Mouse (Mus musculus) liver, adult 2 months (tissue): ENCODE measurements around the gene 9030612E09Rik. TPM values are rescaled to one million over a fixed set of nuclear protein-coding genes. Genes with fewer than 3 reads are reported as not detected.
A peak's percentile ranks its signal among the peaks of the same experiment; 100 is the strongest.

Source experiments
- DNase-seq: peaks from one replicate; pipeline ENCODE4 v3.0.0-alpha.2; 2011; ENCODE audit warnings: low read depth, low spot score; ENCODE audit errors: extremely low read depth
- H3K27ac ChIP-seq: fragments of 200-500 bp; replicated peaks from 2 replicates; pipeline ENCODE4 v1.5.1; 2012; ENCODE audit warnings: low read depth, mild to moderate bottlenecking, control low read depth, inconsistent platforms, low read length; ENCODE audit not compliant: insufficient read depth
- H3K27me3 ChIP-seq: fragments of 200-500 bp; 2 replicates; pipeline ENCODE4 v1.6.1; 2012; ENCODE audit warnings: mild to moderate bottlenecking, moderate library complexity, low read length, inconsistent platforms; ENCODE audit not compliant: control insufficient read depth, insufficient read depth
- H3K36me3 ChIP-seq: fragments of 200-500 bp; 2 replicates; pipeline ENCODE4 v1.6.1; 2012; ENCODE audit warnings: low read length, inconsistent platforms; ENCODE audit not compliant: control insufficient read depth, insufficient read depth
- H3K4me1 ChIP-seq: fragments of 200-500 bp; 2 replicates; pipeline ENCODE4 v1.6.1; 2011; ENCODE audit warnings: low read length; ENCODE audit not compliant: control insufficient read depth, insufficient read depth
- H3K4me3 ChIP-seq: fragments of 200-500 bp; 2 replicates; pipeline ENCODE4 v1.5.1; 2011; ENCODE audit warnings: low read depth, mild to moderate bottlenecking, control low read depth, low read length, moderate library complexity; ENCODE audit not compliant: insufficient read depth
- H3K79me2 ChIP-seq: fragments of 200-500 bp; 2 replicates; pipeline ENCODE4 v1.6.1; 2012; ENCODE audit warnings: inconsistent platforms, mild to moderate bottlenecking, low read length, moderate library complexity; ENCODE audit not compliant: control insufficient read depth, insufficient read depth
- H3K9ac ChIP-seq: fragments of 200-500 bp; 2 replicates; pipeline ENCODE4 v1.6.1; 2012; ENCODE audit warnings: low read depth, mild to moderate bottlenecking, control low read depth, inconsistent platforms, low read length
- CTCF ChIP-seq: fragments of 200-500 bp; IDR thresholded peaks from 2 replicates; pipeline ENCODE4 v1.5.1; 2011; ENCODE audit warnings: low read depth, low read length, control low read depth
- POLR2A ChIP-seq: fragments of 200-500 bp; IDR thresholded peaks from 2 replicates; pipeline ENCODE4 v1.6.1; 2011; ENCODE audit warnings: low read length, control low read depth; ENCODE audit not compliant: insufficient read depth; ENCODE audit errors: extremely low read depth
- WGBS: fragments of 180-500 bp; shearing (Covaris S2); methylation state at CpG from one replicate; pipeline ENCODE4 v1.1.7; 2018; 5-methylcytosine and 5-hydroxymethylcytosine counted together
- polyA plus RNA-seq: library from polyadenylated mRNA; depleted of rRNA; stranded (reverse); fragments of >200 nt; gene quantifications from 2 replicates; pipeline ENCODE4 v1.2.3, GENCODE M21; 2012; rRNA removed
- total RNA-seq: library from RNA; depleted of rRNA; stranded (reverse); fragments of >200 nt; gene quantifications from 2 replicates; pipeline ENCODE4 v1.2.3, GENCODE M21; 2014; rRNA removed

Gene 9030612E09Rik
- total RNA-seq (not detected in 2 replicates), polyA plus RNA-seq (not detected in 2 replicates)

GRCm38 (mm10) chr10:43174326-43175155 is at the start of gene 9030612E09Rik, which contains the start of gene Sobp:
Gene 9030612E09Rik (plus strand): TSS chr10:43174704.
Gene Sobp (minus strand): TSS chr10:43174530.
- WGBS, result 1% methylated on average over 76 of the region's 91 CpGs
- no peak within 1 kb of the TSS for H3K27ac ChIP-seq
- peak within 1 kb of the TSS; percentile 56 for H3K4me3 ChIP-seq
- peaks cover 14% of the 10 kb centered on the region for H3K27me3 ChIP-seq
- H3K36me3 ChIP-seq, result no peaks in the 10 kb centered on the region
- H3K9ac ChIP-seq, result peak within 1 kb of the TSS; percentile 35; the same call in 1 of the 2 replicates
- TF ChIP-seq POLR2A (no peak), CTCF (no peak)
- H3K79me2 ChIP-seq, result no peaks in the 10 kb centered on the region
- no peak for DNase-seq
- peaks cover 4% of the 10 kb centered on the region for H3K4me1 ChIP-seq

- no peak for DNase-seq
- H3K9ac ChIP-seq, result no peak overlapping the region
- H3K36me3 ChIP-seq, result no peaks in the 10 kb centered on the region
- no peak overlapping the region for H3K4me3 ChIP-seq
- WGBS, result 81% methylated on average over 3 of the region's 3 CpGs
- no peaks in the 10 kb centered on the region for H3K4me1 ChIP-seq
- TF ChIP-seq POLR2A (no peak), CTCF (no peak)
- no peak overlapping the region for H3K27ac ChIP-seq
- H3K79me2 ChIP-seq, result no peaks in the 10 kb centered on the region
- no peaks in the 10 kb centered on the region for H3K27me3 ChIP-seq
Observed at GRCm38 (mm10) chr10:43128750-43129149, 45.8 kb upstream of the 9030612E09Rik start.

- Histone ChIP-seq H3K27ac (no peak overlapping the region), H3K27me3 (no peaks in the 10 kb centered on the region), H3K9ac (no peak overlapping the region), H3K4me1 (no peaks in the 10 kb centered on the region), H3K36me3 (no peaks in the 10 kb centered on the region), H3K4me3 (no peak overlapping the region), H3K79me2 (no peaks in the 10 kb centered on the region)
- 92% methylated on average over 11 of the region's 11 CpGs for WGBS
- TF ChIP-seq POLR2A, result no peak
- TF ChIP-seq CTCF, result no peak
- no peak for DNase-seq
Observed at GRCm38 (mm10) chr10:43134027-43134426, 40.5 kb upstream of the 9030612E09Rik start.

- H3K9ac ChIP-seq, result no peak overlapping the region
- TF ChIP-seq CTCF, result no peak
- no peaks in the 10 kb centered on the region for H3K27me3 ChIP-seq
- no peaks in the 10 kb centered on the region for H3K36me3 ChIP-seq
- 88% methylated on average over 9 of the region's 9 CpGs for WGBS
- H3K27ac ChIP-seq, result no peak overlapping the region
- H3K4me3 ChIP-seq, result no peak overlapping the region
- no peaks in the 10 kb centered on the region for H3K79me2 ChIP-seq
- DNase-seq, result no peak
- H3K4me1 ChIP-seq, result no peaks in the 10 kb centered on the region
Observed at GRCm38 (mm10) chr10:43143173-43143572, 31.3 kb upstream of the 9030612E09Rik start.

GRCm38 (mm10) chr10:43148456-43148855 is 26.0 kb upstream of the 9030612E09Rik start:
- no peak for DNase-seq
- no peaks in the 10 kb centered on the region for H3K27me3 ChIP-seq
- TF ChIP-seq POLR2A, result no peak
- no peak for TF ChIP-seq CTCF
- H3K4me3 ChIP-seq, result no peak overlapping the region
- WGBS, result 87% methylated on average over 11 of the region's 11 CpGs
- no peaks in the 10 kb centered on the region for H3K79me2 ChIP-seq
- H3K4me1 ChIP-seq, result no peaks in the 10 kb centered on the region
- no peak overlapping the region for H3K27ac ChIP-seq
- no peaks in the 10 kb centered on the region for H3K36me3 ChIP-seq
- H3K9ac ChIP-seq, result no peak overlapping the region

- whole genome bisulfite sequencing, result 90% methylated on average over 8 of the region's 8 CpGs
Observed at GRCm38 (mm10) chr10:43152643-43153042, 21.9 kb upstream of the 9030612E09Rik start.

More at GRCm38 (mm10) chr10:43152643-43153042, 21.9 kb upstream of the 9030612E09Rik start:
- Histone ChIP-seq H3K4me1 (no peaks in the 10 kb centered on the region), H3K9ac (no peak overlapping the region), H3K27ac (no peak overlapping the region), H3K27me3 (no peaks in the 10 kb centered on the region), H3K79me2 (no peaks in the 10 kb centered on the region), H3K4me3 (no peak overlapping the region), H3K36me3 (no peaks in the 10 kb centered on the region)
- TF ChIP-seq CTCF, result no peak
- TF ChIP-seq POLR2A, result no peak
- no peak for DNase-seq
